Comparison of ENCODE assay signal across 24 mouse cellular contexts in genomic region chr2:34828026-34828425, GRCm38 (mm10). TPM values are rescaled to one million over a fixed set of nuclear protein-coding genes. Genes with fewer than 3 reads are reported as not detected.
A peak's percentile ranks its signal among the peaks of the same experiment; 100 is the strongest.
DNase-seq lines count a peak whose midpoint lies in the region; ATAC-seq lines count a peak whose summit lies in the region.
"Had no signal": no experiment of that assay in that cellular context is flagged by ENCODE, and none has a peak within 500 bp of the region (broad histone marks: within the 10 kb centered on the region; RNA-seq: fewer than 3 reads in every experiment).

No protein-coding gene starts in this region.

- H3K4me1 ChIP-seq in liver, embryonic 16.5 days (ENCODE audit: control insufficient read depth, low read depth, low read length), result peaks cover 22% of the 10 kb centered on the region
- H3K4me1 ChIP-seq in embryonic facial prominence, embryonic 10.5 days, result peaks cover 18% of the 10 kb centered on the region

- peak overlapping the region; percentile 32 for H3K27ac ChIP-seq in liver, embryonic 16.5 days (ENCODE audit: low read length)
- no peak overlapping the region for H3K27ac ChIP-seq in embryonic facial prominence, embryonic 10.5 days (replicated peaks)
- H3K27ac ChIP-seq: embryonic facial prominence, embryonic 13.5 days; hindbrain, embryonic 10.5 days; kidney, embryonic 15.5 days; lung, embryonic 15.5 days; midbrain, embryonic 12.5 days; neural tube, embryonic 13.5 days had no signal

- peak; percentile 62 for DNase-seq in heart, adult 11 months
- DNase-seq in heart, postnatal 4 days, result no peak
- DNase-seq in adipocyte (ENCODE audit: low spot score), result peak; percentile 83
- DNase-seq in fat pad, adult 2 months (ENCODE audit: extremely low read depth, low read depth, low spot score), result peak; percentile 83
- DNase-seq in T-cell, adult 2 months (ENCODE audit: low spot score), result no peak
- no peak for DNase-seq in embryonic facial prominence, embryonic 10.5 days (ENCODE audit: low spot score)
- no peak for DNase-seq in kidney, adult 11 months
- DNase-seq: cerebellum, adult 2 months; forebrain, postnatal 0 days; heart, adult 18-20 months; right cerebral cortex, postnatal 14 days; thymus, postnatal 4 days had no signal

- 58% methylated on average over 1 of the region's 1 CpGs for WGBS in liver, embryonic 16.5 days (ENCODE audit: insufficient replicate concordance)
- WGBS in embryonic facial prominence, embryonic 10.5 days, result 86% methylated on average over 1 of the region's 1 CpGs

- H3K9ac ChIP-seq in liver, embryonic 16.5 days (ENCODE audit: low read depth, low read length), result no peak overlapping the region
- H3K9ac ChIP-seq: embryonic facial prominence, embryonic 13.5 days; forebrain, postnatal 0 days; kidney, embryonic 15.5 days; lung, embryonic 15.5 days; midbrain, embryonic 12.5 days; neural tube, embryonic 13.5 days had no signal

- H3K4me3 ChIP-seq in liver, embryonic 16.5 days (ENCODE audit: low read depth, low read length), result no peak overlapping the region
- no peak overlapping the region for H3K4me3 ChIP-seq in embryonic facial prominence, embryonic 10.5 days
- H3K4me3 ChIP-seq: embryonic facial prominence, embryonic 13.5 days; hindbrain, embryonic 10.5 days; kidney, embryonic 15.5 days; lung, embryonic 15.5 days; midbrain, embryonic 12.5 days; neural tube, embryonic 13.5 days had no signal

- no peak overlapping the region for H3K4me2 ChIP-seq in liver, embryonic 16.5 days (ENCODE audit: low read depth, low read length)
- H3K4me2 ChIP-seq: embryonic facial prominence, embryonic 13.5 days; kidney, embryonic 15.5 days; lung, embryonic 15.5 days; midbrain, embryonic 12.5 days; neural tube, embryonic 13.5 days had no signal

- ATAC-seq in liver, embryonic 16.5 days (ENCODE audit: low read depth), result peak; percentile 65
- ATAC-seq: forebrain, postnatal 0 days had no signal

- H3K27me3 ChIP-seq in liver, embryonic 16.5 days (ENCODE audit: control insufficient read depth, insufficient read depth, low read depth, low read length), result no peaks in the 10 kb centered on the region
- no peaks in the 10 kb centered on the region for H3K27me3 ChIP-seq in embryonic facial prominence, embryonic 10.5 days (replicated peaks; ENCODE audit: low read depth, poor library complexity, severe bottlenecking)
- H3K27me3 ChIP-seq: kidney, embryonic 15.5 days; lung, embryonic 15.5 days had no signal

- no peaks in the 10 kb centered on the region for H3K36me3 ChIP-seq in liver, embryonic 16.5 days (ENCODE audit: control insufficient read depth, insufficient read depth)
- H3K36me3 ChIP-seq in embryonic facial prominence, embryonic 10.5 days (replicated peaks), result peaks cover 4% of the 10 kb centered on the region; the same call in 1 of the 2 replicates
- H3K36me3 ChIP-seq: hindbrain, embryonic 10.5 days; lung, embryonic 15.5 days; midbrain, embryonic 12.5 days; neural tube, embryonic 13.5 days had no signal

- no peaks in the 10 kb centered on the region for H3K9me3 ChIP-seq in liver, embryonic 16.5 days (replicated peaks; ENCODE audit: control insufficient read depth, low read length)
- peaks cover 8% of the 10 kb centered on the region; the same call in 1 of the 2 replicates for H3K9me3 ChIP-seq in embryonic facial prominence, embryonic 10.5 days
- H3K9me3 ChIP-seq: lung, embryonic 15.5 days; midbrain, embryonic 12.5 days; neural tube, embryonic 13.5 days had no signal

RNA-seq across cellular contexts. Expression of gene Fbxw2, which starts 1.9 kb away (rescaled TPM):
- total RNA-seq in heart, postnatal 4 days (2021), result 10 to 100 TPM; 56.9 to 61.8 TPM
- polyA plus RNA-seq in liver, embryonic 16.5 days (2015; fragmentation: Nextera tagmentation; extraction: Ambion mirVana), result 51.0 and 52.9 TPM in 2 replicates
- 77.3 and 79.0 TPM in 2 replicates for polyA plus RNA-seq in embryonic facial prominence, embryonic 10.5 days (2016; fragmentation: Nextera tagmentation; extraction: Ambion mirVana)

RNA-seq across cellular contexts. Expression of gene Gm34653, which starts 4.8 kb away (rescaled TPM):
- not detected for total RNA-seq in heart, postnatal 4 days (2021)
- polyA plus RNA-seq in liver, embryonic 16.5 days (2015; fragmentation: Nextera tagmentation; extraction: Ambion mirVana), result not detected in 2 replicates
- 0.09 TPM in 1 of 2 replicates, not detected in the other for polyA plus RNA-seq in embryonic facial prominence, embryonic 10.5 days (2016; fragmentation: Nextera tagmentation; extraction: Ambion mirVana)
- total RNA-seq: heart, adult 18-20 months; layer of hippocampus, postnatal 25 days; left cerebral cortex, postnatal 36 days had no signal
- polyA plus RNA-seq: brain, embryonic 14.5 days; cerebellum, adult 2 months; heart, embryonic 14.5 days; hindbrain, embryonic 10.5 days; lung, embryonic 15.5 days; neural tube, embryonic 13.5 days; testis, adult 2 months had no signal

RNA-seq across cellular contexts. Expression of gene Rabepk, which starts 28.3 kb away (rescaled TPM):
- 10 to 100 TPM; 16.2 to 18.4 TPM for total RNA-seq in heart, postnatal 4 days (2021)
- 17.3 and 22.5 TPM in 2 replicates for polyA plus RNA-seq in liver, embryonic 16.5 days (2015; fragmentation: Nextera tagmentation; extraction: Ambion mirVana)
- 39.3 and 44.2 TPM in 2 replicates for polyA plus RNA-seq in embryonic facial prominence, embryonic 10.5 days (2016; fragmentation: Nextera tagmentation; extraction: Ambion mirVana)

RNA-seq across cellular contexts. Expression of gene Cutal, which starts 46.2 kb away (rescaled TPM):
- total RNA-seq in heart, postnatal 4 days (2021), result under 1 TPM; 0.41 to 0.90 TPM
- polyA plus RNA-seq in liver, embryonic 16.5 days (2015; fragmentation: Nextera tagmentation; extraction: Ambion mirVana), result 9.5 and 11.6 TPM in 2 replicates
- 0.09 TPM in 1 of 2 replicates, not detected in the other for polyA plus RNA-seq in embryonic facial prominence, embryonic 10.5 days (2016; fragmentation: Nextera tagmentation; extraction: Ambion mirVana)
- polyA plus RNA-seq: hindbrain, embryonic 10.5 days had no signal

RNA-seq across cellular contexts. Expression of gene Psmd5, which starts 46.7 kb away (rescaled TPM):
- total RNA-seq in heart, postnatal 4 days (2021), result 10 to 100 TPM; 17.1 to 17.7 TPM
- polyA plus RNA-seq in liver, embryonic 16.5 days (2015; fragmentation: Nextera tagmentation; extraction: Ambion mirVana), result 63.5 and 65.3 TPM in 2 replicates
- 127 and 133 TPM in 2 replicates for polyA plus RNA-seq in embryonic facial prominence, embryonic 10.5 days (2016; fragmentation: Nextera tagmentation; extraction: Ambion mirVana)

Comparison
In these comparisons a context has a peak if more than half of its experiments do, and no peak if none do; other contexts are left out.
1. DNase-seq: peak in heart, adult 11 months (single experiment), adipocyte (single experiment) and fat pad, adult 2 months (single experiment); none in heart, postnatal 4 days (single experiment), T-cell, adult 2 months (single experiment), embryonic facial prominence, embryonic 10.5 days (single experiment) and kidney, adult 11 months (single experiment).